Mouse (Mus musculus) megakaryocyte, embryonic 14.5 days (primary cell): ENCODE measurements around the gene Gm49320.

Source experiments
- FLI1 ChIP-seq: IDR thresholded peaks from 2 replicates; pipeline ENCODE4 v1.6.1; 2012; ENCODE audit warnings: low read length, inconsistent platforms, mixed read lengths
- GATA1 ChIP-seq: IDR thresholded peaks from 3 replicates; pipeline ENCODE4 v1.6.1; 2012; ENCODE audit warnings: mixed read lengths, low read length, inconsistent platforms, borderline replicate concordance

GRCm38 (mm10) chr8:4252934-4253841, 14.5 kb downstream of the Gm49320 start, which contains the start of gene Snapc2:
- no peak for TF ChIP-seq GATA1
- TF ChIP-seq FLI1: no peak
